Mouse (Mus musculus) liver, embryonic 12.5 days (tissue): Measurements from ENCODE around the gene Meis2. TPM values are rescaled to one million over a fixed set of nuclear protein-coding genes. Genes with fewer than 3 reads are reported as not detected.

Source experiments
- ATAC-seq: fragments of 200-750 bp; cut with Nextera tagmentation; 2 replicates; pipeline ENCODE4 v1.8.0; 2017; ENCODE audit warnings: moderate number of reproducible peaks, mild to moderate bottlenecking, moderate library complexity
- H3K27ac ChIP-seq: fragments of 300-500 bp; sonication (generic); 2 replicates; pipeline ENCODE4 v1.5.1; 2016; ENCODE audit warnings: mild to moderate bottlenecking
- H3K27me3 ChIP-seq: fragments of 300-500 bp; sonication (generic); replicated peaks from 2 replicates; pipeline ENCODE4 v1.6.1; 2016; ENCODE audit warnings: mild to moderate bottlenecking, moderate library complexity
- H3K36me3 ChIP-seq: fragments of 300-500 bp; sonication (generic); 2 replicates; pipeline ENCODE4 v1.6.1; 2016; ENCODE audit warnings: mild to moderate bottlenecking, moderate library complexity
- H3K4me1 ChIP-seq: fragments of 300-500 bp; sonication (generic); 2 replicates; pipeline ENCODE4 v1.6.1; 2016
- H3K4me2 ChIP-seq: fragments of 300-500 bp; sonication (generic); 2 replicates; pipeline ENCODE4 v1.6.1; 2016; ENCODE audit warnings: mild to moderate bottlenecking, moderate library complexity
- H3K4me3 ChIP-seq: fragments of 300-500 bp; sonication (generic); 2 replicates; pipeline ENCODE4 v1.5.1; 2016; ENCODE audit warnings: mild to moderate bottlenecking, moderate library complexity
- H3K9ac ChIP-seq: fragments of 300-500 bp; sonication (generic); 2 replicates; pipeline ENCODE4 v1.6.1; 2016; ENCODE audit warnings: mild to moderate bottlenecking, moderate library complexity
- H3K9me3 ChIP-seq: fragments of 300-500 bp; sonication (generic); replicated peaks from 2 replicates; pipeline ENCODE4 v1.6.1; 2016; ENCODE audit warnings: mild to moderate bottlenecking, moderate library complexity
- WGBS: fragments of 180-500 bp; shearing (Covaris S2); methylation state at CpG from one replicate; pipeline ENCODE4 v1.1.7; 2016; ENCODE audit not compliant: insufficient replicate concordance; 5-methylcytosine and 5-hydroxymethylcytosine counted together
- polyA plus RNA-seq: library from polyadenylated mRNA; unstranded; fragments of >200 nt; fragmentation: Nextera tagmentation; extraction: Ambion mirVana; gene quantifications from 2 replicates; pipeline ENCODE4 v1.2.1, GENCODE M21; 2016

The Meis2 gene
- polyA plus RNA-seq, 1 experiment from 2014 or later: 5.9 TPM

DNA sequence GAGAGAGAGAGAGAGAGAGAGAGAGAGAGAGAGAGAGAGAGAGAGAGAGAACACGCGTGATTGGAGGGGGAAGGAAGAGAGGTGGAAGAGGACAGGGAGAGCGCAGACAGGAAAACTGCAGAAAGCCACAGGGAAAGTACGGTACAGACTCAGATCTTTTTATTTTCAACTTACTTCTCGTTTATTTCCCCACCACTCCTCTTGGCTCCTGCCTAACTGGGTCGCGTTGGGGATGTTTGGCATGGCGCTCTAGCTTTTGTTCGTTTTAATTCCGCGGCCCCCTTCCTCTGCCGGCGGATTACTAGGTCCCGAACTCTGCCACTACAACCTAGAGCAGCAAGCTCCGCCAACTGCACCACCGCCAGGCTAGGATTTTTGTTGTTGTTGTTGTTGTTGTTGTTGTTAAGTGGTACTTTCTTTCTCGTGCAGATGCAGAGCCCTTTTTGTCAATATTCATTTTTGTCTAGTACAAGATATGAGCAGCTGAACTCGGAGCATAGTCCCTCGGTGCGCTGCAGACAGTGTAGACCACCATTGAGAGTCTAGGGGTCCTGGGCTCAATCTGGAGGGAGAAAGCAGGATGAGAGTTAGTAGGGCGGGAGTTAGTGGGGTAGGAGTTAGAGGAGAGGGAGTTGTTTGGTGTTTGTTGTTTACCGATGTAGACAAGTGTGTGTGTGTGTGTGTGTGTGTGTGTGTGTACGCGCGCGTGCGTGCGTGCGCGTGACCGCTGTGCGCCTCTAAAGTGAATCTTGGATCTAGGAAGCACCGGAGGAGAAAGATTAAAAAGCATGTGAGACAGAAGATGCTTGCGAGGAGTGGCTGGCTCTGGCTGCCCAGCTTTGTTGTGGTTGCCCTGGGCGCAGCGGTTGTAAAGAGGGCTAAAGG is 660 bp upstream of the Meis2 start:
- ATAC-seq: 0 out of 2 replicates have a peak, but pooled peaks have one; percentile 13
- Histone ChIP-seq H3K9ac (peak overlapping the region; percentile 44; the same call in 1 of the 2 replicates), H3K27me3 (peaks cover 99% of the 10 kb centered on the region), H3K4me1 (peaks cover 8% of the 10 kb centered on the region), H3K4me3 (peak overlapping the region; percentile 59), H3K4me2 (peak overlapping the region; percentile 68), H3K27ac (peak overlapping the region; percentile 73), H3K9me3 (no peaks in the 10 kb centered on the region), H3K36me3 (no peaks in the 10 kb centered on the region)
- WGBS: under 1% methylated on average over 36 of the region's 36 CpGs

DNA sequence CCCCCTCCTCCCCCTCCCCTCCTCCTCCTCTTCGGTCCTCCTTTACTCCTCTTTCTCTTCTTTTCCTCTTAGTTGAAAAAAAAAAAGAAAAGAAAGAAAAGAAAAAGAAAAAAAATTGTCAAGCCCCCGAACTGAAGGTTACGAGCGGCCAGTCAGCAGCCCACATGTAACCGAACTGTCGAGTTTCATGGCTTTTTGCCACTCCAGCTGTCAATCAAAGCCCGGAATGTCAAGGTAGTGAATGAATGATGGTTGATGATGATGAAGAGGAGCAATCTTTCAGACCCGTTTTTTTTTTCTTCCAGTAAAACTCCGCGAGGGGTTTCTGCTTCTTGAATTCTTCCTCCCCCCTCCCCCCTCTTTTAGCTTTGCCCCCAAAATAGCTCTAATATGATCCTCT is 582 bp downstream of the Meis2 start:
- Histone ChIP-seq H3K27ac (peak overlapping the region; percentile 56; the same call in 1 of the 2 replicates), H3K9me3 (no peaks in the 10 kb centered on the region), H3K9ac (no peak overlapping the region), H3K4me3 (peak overlapping the region; percentile 59), H3K27me3 (peaks cover 100% of the 10 kb centered on the region), H3K36me3 (no peaks in the 10 kb centered on the region), H3K4me1 (peaks cover 8% of the 10 kb centered on the region), H3K4me2 (peak overlapping the region; percentile 68)
- 2% methylated on average over 9 of the region's 10 CpGs for WGBS
- ATAC-seq: no peak

DNA sequence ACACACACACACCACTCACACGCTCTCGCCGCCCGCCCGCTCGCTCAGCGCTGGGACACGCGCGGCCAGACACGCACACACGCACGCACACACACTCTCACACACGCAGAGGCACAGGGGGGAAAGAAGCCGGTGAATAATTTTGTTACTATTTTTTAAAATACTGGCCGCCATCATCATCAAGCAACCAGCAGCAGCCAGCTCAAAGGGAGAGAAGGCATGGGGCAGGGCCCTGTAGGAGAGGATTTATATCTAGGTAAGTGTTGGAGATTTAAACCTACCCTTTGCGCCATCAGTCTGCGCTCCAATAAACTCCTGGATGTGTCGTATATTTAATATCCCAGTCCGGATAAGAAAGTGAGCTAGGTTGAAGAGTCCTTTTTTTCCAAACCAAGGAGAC is 1.1 kb downstream of the Meis2 start:
- no peak overlapping the region; the same call in 1 of the 2 replicates for H3K9ac ChIP-seq
- no peaks in the 10 kb centered on the region for H3K9me3 ChIP-seq
- H3K4me3 ChIP-seq: peak overlapping the region; percentile 59
- peak overlapping the region; percentile 56; the same call in 1 of the 2 replicates for H3K27ac ChIP-seq
- H3K4me2 ChIP-seq: peak overlapping the region; percentile 68
- H3K4me1 ChIP-seq: peaks cover 8% of the 10 kb centered on the region
- peaks cover 100% of the 10 kb centered on the region for H3K27me3 ChIP-seq
- H3K36me3 ChIP-seq: no peaks in the 10 kb centered on the region
- WGBS: 13% methylated on average over 19 of the region's 20 CpGs
- no peak for ATAC-seq

DNA sequence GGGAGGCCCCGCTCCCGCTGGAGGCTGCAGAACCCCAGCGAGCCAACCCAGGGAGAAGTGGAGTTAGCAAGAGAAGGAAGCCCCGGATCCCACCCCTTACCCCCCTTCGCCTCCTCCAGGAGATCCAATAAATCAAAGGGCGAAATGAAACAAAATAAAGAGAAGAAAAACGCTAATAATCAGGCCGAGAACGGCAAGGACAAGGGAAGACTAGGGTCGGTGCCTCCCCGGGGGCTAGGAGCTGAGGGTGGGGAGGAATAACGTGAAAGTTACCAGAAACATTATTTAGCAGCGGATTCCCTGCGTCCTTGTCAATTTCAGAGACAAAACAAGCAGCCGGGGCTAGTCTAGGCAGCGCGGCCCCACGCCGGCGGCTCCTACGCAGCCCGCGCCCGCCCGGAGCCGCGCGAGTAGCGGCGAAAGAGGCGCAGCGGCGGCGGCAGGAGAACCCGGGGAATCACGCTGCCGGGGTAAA is 1.8 kb downstream of the Meis2 start:
- Histone ChIP-seq H3K27me3 (peaks cover 100% of the 10 kb centered on the region), H3K4me3 (peak overlapping the region; percentile 59), H3K9ac (peak overlapping the region; percentile 62), H3K9me3 (no peaks in the 10 kb centered on the region), H3K4me1 (peaks cover 8% of the 10 kb centered on the region), H3K4me2 (peak overlapping the region; percentile 68), H3K27ac (peak overlapping the region; percentile 68), H3K36me3 (no peaks in the 10 kb centered on the region)
- no peak for ATAC-seq
- WGBS: under 1% methylated on average over 37 of the region's 37 CpGs

DNA sequence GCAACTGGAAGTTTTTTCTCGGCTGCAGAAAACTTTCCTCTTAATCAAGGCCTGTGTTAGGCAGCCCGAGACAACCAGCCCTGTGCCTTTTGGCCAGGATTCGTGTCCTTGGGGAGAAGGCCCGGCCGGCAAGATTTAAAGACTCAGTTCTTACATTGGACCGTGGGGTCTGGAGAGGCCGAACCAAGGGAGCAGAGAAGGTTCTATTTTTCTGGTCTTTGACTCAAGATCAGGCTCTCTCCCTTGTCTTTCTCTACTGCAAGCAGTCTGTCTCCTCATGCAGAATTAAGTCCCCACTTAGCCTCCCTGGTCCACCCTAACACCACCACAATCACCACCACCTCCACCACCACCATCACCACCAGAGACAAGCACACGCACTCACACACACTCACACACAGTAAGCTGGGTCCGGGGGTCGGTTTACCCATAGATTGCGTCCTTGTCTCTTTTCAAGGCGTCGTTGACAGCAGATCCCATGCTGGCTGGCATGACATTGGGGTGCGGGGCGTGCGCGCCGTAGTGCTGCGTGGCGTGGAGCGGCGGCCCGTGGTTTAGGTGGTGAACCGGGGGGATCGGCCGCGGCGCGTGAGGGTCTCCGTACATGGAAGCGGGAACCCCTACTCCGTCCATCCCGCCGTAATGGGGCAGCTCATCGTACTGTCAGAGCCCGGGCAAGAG is 2.7 kb downstream of the Meis2 start:
- peak overlapping the region; percentile 62 for H3K9ac ChIP-seq
- ATAC-seq: no peak
- H3K36me3 ChIP-seq: no peaks in the 10 kb centered on the region
- peak overlapping the region; percentile 68 for H3K4me2 ChIP-seq
- H3K27ac ChIP-seq: peak overlapping the region; percentile 41
- H3K4me1 ChIP-seq: peaks cover 8% of the 10 kb centered on the region
- peaks cover 99% of the 10 kb centered on the region for H3K27me3 ChIP-seq
- no peaks in the 10 kb centered on the region for H3K9me3 ChIP-seq
- WGBS: 2% methylated on average over 36 of the region's 36 CpGs
- H3K4me3 ChIP-seq: peak overlapping the region; percentile 59

DNA sequence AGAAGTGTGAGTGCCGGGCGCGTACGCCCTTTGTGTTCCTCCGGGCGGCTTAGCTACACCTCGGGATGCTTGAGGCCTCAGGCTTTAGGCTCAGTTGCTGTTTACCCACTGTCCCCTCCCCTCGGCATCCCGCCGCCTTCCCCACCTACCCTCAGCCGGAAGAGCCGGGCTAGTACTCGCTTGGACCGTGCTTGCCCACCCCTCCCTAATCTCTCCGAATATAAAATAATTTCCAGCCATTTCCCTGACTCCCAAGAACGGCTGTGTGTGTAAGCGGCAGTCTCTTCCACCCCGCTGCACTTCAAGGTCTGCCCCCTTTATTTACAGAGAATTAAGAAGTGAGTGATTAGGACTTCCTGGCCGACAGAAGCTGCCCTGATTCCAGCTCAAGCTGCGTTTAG is 3.4 kb downstream of the Meis2 start:
- H3K36me3 ChIP-seq: no peaks in the 10 kb centered on the region
- peak overlapping the region; percentile 68 for H3K4me2 ChIP-seq
- ATAC-seq: no peak
- peak overlapping the region; percentile 59 for H3K4me3 ChIP-seq
- peaks cover 8% of the 10 kb centered on the region for H3K4me1 ChIP-seq
- WGBS: 1% methylated on average over 20 of the region's 20 CpGs
- H3K27me3 ChIP-seq: peaks cover 99% of the 10 kb centered on the region
- peak overlapping the region; percentile 27 for H3K27ac ChIP-seq
- H3K9me3 ChIP-seq: no peaks in the 10 kb centered on the region
- peak overlapping the region; percentile 62 for H3K9ac ChIP-seq

DNA sequence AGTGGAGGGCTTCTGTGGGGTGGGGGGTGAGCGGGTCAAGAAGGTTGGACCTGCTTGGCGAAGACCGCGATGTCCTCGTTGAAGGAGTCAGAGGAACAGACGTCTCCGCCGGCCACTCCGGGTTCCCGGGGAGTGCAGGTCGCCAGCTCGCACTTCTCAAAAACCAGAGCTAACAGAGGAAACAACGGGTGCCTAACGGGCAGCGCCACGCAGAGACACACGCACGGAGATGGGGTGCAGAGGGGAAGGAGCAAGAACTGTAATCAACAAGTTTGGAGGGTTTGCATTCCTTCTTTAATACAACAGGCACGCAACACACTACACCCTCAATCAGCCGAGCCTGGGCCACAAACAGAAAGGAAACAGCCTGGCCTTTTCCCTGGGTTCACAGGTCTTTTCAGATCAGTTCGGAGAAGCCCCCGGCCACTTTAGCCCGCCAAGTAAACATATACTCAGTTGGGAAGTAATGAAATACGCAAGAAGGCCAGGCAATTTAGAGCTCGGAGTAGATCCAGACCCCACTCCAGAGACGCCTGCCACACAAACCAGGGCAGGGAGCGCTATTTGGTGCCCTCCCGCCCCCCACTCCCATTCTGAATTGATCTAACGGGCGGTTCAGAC is 4.1 kb downstream of the Meis2 start:
- peak overlapping the region; percentile 62 for H3K9ac ChIP-seq
- WGBS: 1% methylated on average over 30 of the region's 30 CpGs

DNA sequence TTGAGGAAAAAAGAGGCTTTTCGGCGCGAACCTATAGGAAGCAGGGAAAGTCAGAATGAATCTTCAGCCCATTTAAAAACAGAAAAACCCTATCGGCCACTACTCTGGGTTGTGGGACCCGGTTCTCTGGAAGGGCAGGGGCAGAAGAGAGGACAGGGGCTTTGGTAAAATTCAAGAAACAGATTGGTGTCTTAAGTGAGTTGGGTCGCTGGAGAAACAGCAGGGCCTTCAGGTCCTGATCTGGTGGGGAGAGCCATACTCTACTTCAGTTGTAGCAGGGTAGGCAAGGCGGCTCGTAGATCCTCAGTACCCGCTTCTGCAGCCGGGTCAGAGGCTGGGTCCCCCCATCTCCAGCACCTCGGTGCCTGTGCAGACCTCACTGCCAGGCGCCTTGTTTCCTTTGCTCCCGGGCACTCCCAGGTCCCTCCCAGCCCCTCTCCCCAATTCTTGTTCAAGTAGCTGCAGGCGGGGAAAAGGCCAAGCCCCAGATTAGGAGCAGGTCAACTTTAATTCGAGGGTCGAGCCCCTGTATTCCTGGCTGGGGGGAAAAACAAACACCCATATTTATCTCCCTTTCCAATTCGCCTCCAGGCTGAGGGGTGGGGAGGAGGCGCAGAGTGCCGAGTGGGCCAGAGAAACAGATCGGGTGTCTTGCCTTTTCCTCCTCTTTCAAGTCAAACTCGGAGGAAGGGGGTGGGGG is 4.8 kb downstream of the Meis2 start:
- Histone ChIP-seq H3K9me3 (no peaks in the 10 kb centered on the region), H3K4me3 (peak overlapping the region; percentile 59), H3K4me1 (no peaks in the 10 kb centered on the region), H3K9ac (peak overlapping the region; percentile 62), H3K4me2 (peak overlapping the region; percentile 68), H3K27me3 (peaks cover 90% of the 10 kb centered on the region), H3K27ac (no peak overlapping the region), H3K36me3 (no peaks in the 10 kb centered on the region)
- ATAC-seq: no peak
- WGBS: 11% methylated on average over 21 of the region's 21 CpGs

More for the DNA sequence above, 4.1 kb downstream of the Meis2 start:
- no peak for ATAC-seq
- Histone ChIP-seq H3K27me3 (peaks cover 97% of the 10 kb centered on the region), H3K27ac (no peak overlapping the region), H3K4me1 (peaks cover 2% of the 10 kb centered on the region; the same call in 1 of the 2 replicates), H3K4me2 (peak overlapping the region; percentile 68), H3K9me3 (no peaks in the 10 kb centered on the region), H3K4me3 (peak overlapping the region; percentile 59), H3K36me3 (no peaks in the 10 kb centered on the region)

DNA sequence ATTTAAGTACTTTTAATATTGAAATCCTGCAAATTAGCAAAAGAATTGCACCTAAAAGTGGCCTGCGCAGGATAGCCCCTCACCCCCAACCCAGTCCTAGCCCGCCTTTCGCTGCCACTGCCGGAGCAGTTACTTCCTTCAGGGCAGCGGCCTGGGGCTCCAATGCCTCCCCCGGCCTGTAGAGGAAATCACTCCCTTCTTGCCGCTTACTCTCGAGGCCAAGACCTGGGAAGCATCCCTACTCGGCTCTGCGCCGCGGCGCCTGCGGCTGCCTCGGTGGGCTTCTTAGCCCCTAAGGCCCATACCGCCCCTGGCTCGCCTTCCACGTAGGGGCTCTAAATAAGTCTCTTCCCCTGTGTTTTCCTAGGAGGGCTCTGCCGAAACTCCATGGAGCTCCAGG is 5.4 kb downstream of the Meis2 start:
- Histone ChIP-seq H3K36me3 (no peaks in the 10 kb centered on the region), H3K4me1 (no peaks in the 10 kb centered on the region), H3K4me3 (0 out of 2 replicates have a peak overlapping the region, but pooled peaks have one; percentile 59), H3K27me3 (peaks cover 84% of the 10 kb centered on the region), H3K9ac (peak overlapping the region; percentile 41; the same call in 1 of the 2 replicates), H3K9me3 (no peaks in the 10 kb centered on the region), H3K4me2 (peak overlapping the region; percentile 68), H3K27ac (no peak overlapping the region)
- no peak for ATAC-seq
- WGBS: 10% methylated on average over 19 of the region's 19 CpGs

DNA sequence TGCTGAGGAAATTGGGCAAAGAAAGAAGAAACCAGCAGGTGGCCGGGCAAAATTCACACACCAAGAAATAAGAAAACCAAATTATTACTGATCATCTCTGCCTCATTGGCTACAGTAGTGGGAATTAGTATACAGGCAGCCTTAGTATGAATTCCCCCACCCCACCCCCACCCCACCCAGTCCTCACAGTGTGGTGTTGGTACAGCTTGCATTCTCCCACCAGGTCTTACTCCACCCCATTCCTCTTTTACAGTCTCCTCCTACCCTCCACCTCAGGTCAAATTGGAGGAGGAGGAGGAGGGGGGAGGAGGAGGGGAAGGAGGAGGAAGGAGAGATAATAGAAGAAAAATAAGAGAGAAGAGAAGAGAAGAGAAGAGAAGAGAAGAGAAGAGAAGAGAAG is 6.0 kb downstream of the Meis2 start:
- Histone ChIP-seq H3K4me1 (no peaks in the 10 kb centered on the region), H3K36me3 (no peaks in the 10 kb centered on the region), H3K9ac (no peak overlapping the region), H3K27ac (no peak overlapping the region), H3K4me3 (no peak overlapping the region), H3K9me3 (no peaks in the 10 kb centered on the region), H3K4me2 (no peak overlapping the region), H3K27me3 (peaks cover 78% of the 10 kb centered on the region)
- WGBS: 83% methylated on average over 1 of the region's 1 CpGs
- no peak for ATAC-seq

DNA sequence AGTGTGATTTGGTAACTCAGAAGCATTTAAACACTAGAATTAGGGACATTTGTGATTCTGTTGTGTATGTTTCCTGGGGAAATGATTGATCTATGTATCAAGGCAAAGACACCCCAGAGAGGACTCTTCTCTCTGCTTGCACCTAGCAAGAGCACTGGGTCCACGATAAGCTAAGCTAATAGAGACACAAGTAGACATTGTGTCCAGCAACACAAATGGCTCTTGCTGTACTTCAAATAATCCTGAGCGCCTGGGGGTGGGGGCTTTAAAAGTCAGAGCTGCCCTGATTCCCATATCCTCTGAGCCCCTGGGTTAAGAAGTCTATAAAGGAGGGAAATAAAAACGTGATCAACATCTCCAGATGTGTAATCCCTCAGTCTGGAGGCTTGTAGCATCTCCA is 6.6 kb downstream of the Meis2 start:
- H3K27ac ChIP-seq: no peak overlapping the region
- 49% methylated on average over 3 of the region's 3 CpGs for whole genome bisulfite sequencing
- H3K4me2 ChIP-seq: no peak overlapping the region
- H3K36me3 ChIP-seq: no peaks in the 10 kb centered on the region
- ATAC-seq: no peak
- H3K4me1 ChIP-seq: no peaks in the 10 kb centered on the region
- H3K9me3 ChIP-seq: no peaks in the 10 kb centered on the region
- H3K4me3 ChIP-seq: no peak overlapping the region
- H3K27me3 ChIP-seq: peaks cover 73% of the 10 kb centered on the region
- no peak overlapping the region for H3K9ac ChIP-seq
